Mouse (Mus musculus) megakaryocyte, embryonic 14.5 days (primary cell): Measurements from ENCODE around the gene Sike1. TPM values are rescaled to one million over a fixed set of nuclear protein-coding genes. Genes with fewer than 3 reads are reported as not detected.

Experiments used
- H3K27me3 ChIP-seq: replicated peaks from 2 replicates; pipeline ENCODE3; 2012; ENCODE audit warnings: inconsistent platforms
- H3K36me3 ChIP-seq: replicated peaks from 2 replicates; pipeline ENCODE3; 2012; ENCODE audit warnings: low read length, inconsistent platforms, mixed read lengths
- H3K4me1 ChIP-seq: 2 replicates; pipeline ENCODE4 v1.6.1; 2012; ENCODE audit warnings: inconsistent platforms
- H3K4me3 ChIP-seq: replicated peaks from 2 replicates; pipeline ENCODE3; 2012; ENCODE audit warnings: moderate library complexity, mild to moderate bottlenecking, inconsistent platforms
- H3K9me3 ChIP-seq: 2 replicates; pipeline ENCODE4 v1.6.1; 2012; ENCODE audit warnings: inconsistent platforms
- FLI1 ChIP-seq: IDR thresholded peaks from 2 replicates; pipeline ENCODE4 v1.6.1; 2012; ENCODE audit warnings: low read length, inconsistent platforms, mixed read lengths
- GATA1 ChIP-seq: IDR thresholded peaks from 3 replicates; pipeline ENCODE4 v1.6.1; 2012; ENCODE audit warnings: mixed read lengths, low read length, inconsistent platforms, borderline replicate concordance
- polyA plus RNA-seq: library from polyadenylated mRNA; stranded (reverse); fragments of >175 nt; gene quantifications from 2 replicates; pipeline ENCODE4 v1.2.3, GENCODE M21; 2012; ENCODE audit warnings: low replicate concordance; ENCODE audit not compliant: insufficient read depth

The Sike1 gene
- polyA plus RNA-seq, 1 experiment = 2.5 TPM

GRCm38 (mm10) chr3:102979550-102980348 is 15.8 kb upstream of the Sike1 start:
- H3K4me1 ChIP-seq = peaks cover 10% of the 10 kb centered on the region; the same call in 1 of the 2 replicates
- H3K36me3 ChIP-seq = no peaks in the 10 kb centered on the region
- TF ChIP-seq FLI1 (no peak), GATA1 (no peak)
- H3K9me3 ChIP-seq = no peaks in the 10 kb centered on the region
- H3K4me3 ChIP-seq = no peak overlapping the region
- peaks cover 2% of the 10 kb centered on the region for H3K27me3 ChIP-seq

DNA sequence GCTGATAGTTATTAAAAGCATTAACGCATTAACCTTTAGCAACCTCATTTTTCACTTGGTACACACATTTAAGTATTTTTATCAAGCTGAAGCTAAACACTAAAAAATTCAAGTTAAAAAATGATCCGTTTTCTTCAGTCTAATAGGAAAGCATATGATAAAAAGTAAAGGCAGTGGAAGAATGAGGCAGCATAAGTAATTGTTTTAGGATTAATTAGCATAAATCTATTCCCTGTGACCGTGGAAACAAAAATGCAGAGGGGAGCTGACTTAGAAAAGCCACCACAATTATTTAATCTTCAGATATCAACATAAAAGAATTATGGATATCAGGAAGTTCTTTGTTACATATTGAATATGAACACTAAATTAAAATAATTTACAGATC is 15.2 kb upstream of the Sike1 start:
- Histone ChIP-seq H3K4me1 (peaks cover 10% of the 10 kb centered on the region; the same call in 1 of the 2 replicates), H3K36me3 (no peaks in the 10 kb centered on the region), H3K9me3 (no peaks in the 10 kb centered on the region), H3K4me3 (no peak overlapping the region), H3K27me3 (no peaks in the 10 kb centered on the region)
- no peak for TF ChIP-seq GATA1
- no peak for TF ChIP-seq FLI1

- TF ChIP-seq FLI1 (no peak), GATA1 (no peak)
- Histone ChIP-seq H3K4me3 (no peak overlapping the region), H3K9me3 (no peaks in the 10 kb centered on the region), H3K27me3 (peaks cover 2% of the 10 kb centered on the region), H3K36me3 (no peaks in the 10 kb centered on the region), H3K4me1 (peaks cover 5% of the 10 kb centered on the region; the same call in 1 of the 2 replicates)
Measured at GRCm38 (mm10) chr3:102991041-102991440, 4.5 kb upstream of the Sike1 start.

- H3K4me3 ChIP-seq = no peak overlapping the region
- peaks cover 7% of the 10 kb centered on the region for H3K36me3 ChIP-seq
- no peaks in the 10 kb centered on the region for H3K9me3 ChIP-seq
- peaks cover 22% of the 10 kb centered on the region for H3K4me1 ChIP-seq
- no peak for TF ChIP-seq GATA1
- TF ChIP-seq FLI1 = no peak
- H3K27me3 ChIP-seq = peaks cover 2% of the 10 kb centered on the region
Measured at GRCm38 (mm10) chr3:102992936-102993335, 2.6 kb upstream of the Sike1 start.

GRCm38 (mm10) chr3:102995233-102995604 is 289 bp upstream of the Sike1 start:
- peaks cover 2% of the 10 kb centered on the region for H3K27me3 ChIP-seq
- TF ChIP-seq GATA1 = no peak
- TF ChIP-seq FLI1 = no peak
- H3K36me3 ChIP-seq = peaks cover 30% of the 10 kb centered on the region
- peak overlapping the region; percentile 97 for H3K4me3 ChIP-seq
- peaks cover 28% of the 10 kb centered on the region for H3K4me1 ChIP-seq
- H3K9me3 ChIP-seq = peaks cover 1% of the 10 kb centered on the region; the same call in 1 of the 2 replicates

GRCm38 (mm10) chr3:102997036-102997435 is 1.5 kb downstream of the Sike1 start:
- Histone ChIP-seq H3K4me3 (peak overlapping the region; percentile 14), H3K4me1 (peaks cover 28% of the 10 kb centered on the region), H3K9me3 (peaks cover 4% of the 10 kb centered on the region; the same call in 1 of the 2 replicates), H3K36me3 (peaks cover 45% of the 10 kb centered on the region), H3K27me3 (peaks cover 2% of the 10 kb centered on the region)
- TF ChIP-seq FLI1 (no peak), GATA1 (no peak)

DNA sequence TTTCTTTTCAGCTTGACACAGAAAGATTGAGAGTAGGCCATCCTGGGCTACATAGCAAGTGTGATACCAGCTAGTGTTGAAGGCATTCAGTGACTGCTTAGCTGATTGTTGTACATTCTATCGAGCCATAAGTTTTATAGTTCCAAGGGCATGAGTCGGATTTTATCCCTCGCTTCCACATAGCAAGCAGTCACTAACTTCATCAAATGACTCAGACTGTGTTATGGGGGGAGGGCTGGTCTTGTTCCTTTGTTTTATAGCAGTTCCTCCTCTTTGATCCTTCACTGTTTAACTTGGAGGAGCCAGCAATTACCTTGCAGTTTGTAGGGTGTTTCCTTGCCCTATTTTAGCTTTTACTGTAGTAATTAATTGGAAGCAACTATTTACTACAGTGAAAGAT is 2.1 kb downstream of the Sike1 start:
- peak overlapping the region; percentile 18 for H3K4me3 ChIP-seq
- peaks cover 28% of the 10 kb centered on the region for H3K4me1 ChIP-seq
- H3K36me3 ChIP-seq = peaks cover 51% of the 10 kb centered on the region
- H3K9me3 ChIP-seq = peaks cover 4% of the 10 kb centered on the region; the same call in 1 of the 2 replicates
- no peak for TF ChIP-seq FLI1
- no peak for TF ChIP-seq GATA1
- no peaks in the 10 kb centered on the region for H3K27me3 ChIP-seq

DNA sequence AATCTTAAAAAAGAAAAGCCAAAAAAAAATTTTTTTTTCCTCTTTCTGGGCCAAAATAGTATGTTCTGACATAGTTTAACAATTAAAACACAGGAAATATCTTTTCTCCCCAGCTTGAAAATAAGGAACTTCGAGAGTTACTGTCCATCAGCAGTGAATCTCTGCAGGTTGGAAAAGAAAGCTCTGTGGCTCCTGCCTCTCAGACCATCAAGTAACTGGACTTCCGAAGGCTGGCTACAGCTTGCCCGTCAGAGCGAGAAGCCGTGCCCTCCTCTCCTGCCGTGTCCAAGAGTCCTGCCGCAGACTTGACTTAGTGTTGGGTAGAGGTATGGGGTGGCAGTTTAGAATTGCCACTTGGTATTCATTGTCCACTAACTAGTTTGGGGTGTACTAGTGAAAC is 6.1 kb downstream of the Sike1 start:
- Histone ChIP-seq H3K4me1 (peaks cover 21% of the 10 kb centered on the region), H3K4me3 (no peak overlapping the region), H3K27me3 (no peaks in the 10 kb centered on the region), H3K36me3 (peaks cover 85% of the 10 kb centered on the region), H3K9me3 (peaks cover 4% of the 10 kb centered on the region; the same call in 1 of the 2 replicates)
- TF ChIP-seq FLI1 (no peak), GATA1 (no peak)

- peaks cover 46% of the 10 kb centered on the region for H3K4me1 ChIP-seq
- peak overlapping the region; percentile 79 for H3K4me3 ChIP-seq
- no peaks in the 10 kb centered on the region for H3K9me3 ChIP-seq
- TF ChIP-seq GATA1 (no peak), FLI1 (no peak)
- peaks cover 4% of the 10 kb centered on the region for H3K36me3 ChIP-seq
- no peaks in the 10 kb centered on the region for H3K27me3 ChIP-seq
Measured at GRCm38 (mm10) chr3:103017350-103017749, 21.8 kb downstream of the Sike1 start.

- H3K4me3 ChIP-seq = peak overlapping the region; percentile 98
- H3K27me3 ChIP-seq = no peaks in the 10 kb centered on the region
- H3K36me3 ChIP-seq = peaks cover 8% of the 10 kb centered on the region
- TF ChIP-seq GATA1 = no peak
- TF ChIP-seq FLI1 = no peak
- H3K9me3 ChIP-seq = no peaks in the 10 kb centered on the region
- peaks cover 55% of the 10 kb centered on the region for H3K4me1 ChIP-seq
Measured at GRCm38 (mm10) chr3:103019462-103019861, 24.0 kb downstream of the Sike1 start.
